Mouse (Mus musculus) bone marrow, adult 2 months (tissue): ENCODE measurements around the gene Herc1.

Source experiments
- CTCF ChIP-seq: fragments of 200-500 bp; IDR thresholded peaks from 2 replicates; pipeline ENCODE4 v1.5.1; 2011; ENCODE audit warnings: low read length, control low read depth; ENCODE audit not compliant: control insufficient read depth, insufficient read depth
- POLR2A ChIP-seq: fragments of 200-500 bp; IDR thresholded peaks from 2 replicates; pipeline ENCODE4 v1.6.1; 2011; ENCODE audit warnings: low read depth, mild to moderate bottlenecking, control low read depth, low read length, borderline replicate concordance; ENCODE audit not compliant: control insufficient read depth

GRCm38 (mm10) chr9:66501248-66501647 is 151.0 kb downstream of the Herc1 start:
- no peak for TF ChIP-seq CTCF
- TF ChIP-seq POLR2A, result no peak
